Mouse (Mus musculus): Measurements from ENCODE around the gene Pias1. TPM values are rescaled to one million over a fixed set of nuclear protein-coding genes. Genes with fewer than 3 reads are reported as not detected.
A peak's percentile ranks its signal among the peaks of the same experiment; 100 is the strongest.
"Not testable (repeated sequence)": the region's sequence is repeated elsewhere in the genome, so short reads cannot be mapped to it uniquely, and the experiment has no call there.

The Pias1 gene
- total RNA-seq, 2 experiments from 2014 or later: 64.2 to 67.1 TPM

DNA sequence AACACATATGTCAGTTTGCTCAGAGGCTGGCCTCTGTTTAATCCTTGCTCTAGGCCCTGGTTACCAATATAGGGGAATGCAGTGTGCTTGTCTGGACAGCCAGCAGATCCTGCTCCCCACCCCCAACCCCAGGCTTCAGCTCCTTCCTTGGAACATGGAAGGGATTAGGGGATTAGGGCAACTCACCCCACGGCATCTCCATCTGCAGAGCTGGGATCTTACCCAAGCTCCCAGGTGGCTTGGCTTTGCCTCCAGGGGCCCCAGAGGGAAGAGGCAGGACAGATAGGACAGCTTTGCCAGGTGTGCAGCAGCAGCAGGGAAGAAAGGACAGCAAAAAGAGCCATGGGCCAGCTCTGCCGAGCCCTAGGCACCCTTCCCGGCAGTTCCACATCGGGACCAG, 126.9 kb downstream of the Pias1 start:
- ATAC-seq (replicated peaks; ENCODE audit: low FRiP score, poor library complexity, severe bottlenecking): no peak; the same call in 1 of the 2 replicates

DNA sequence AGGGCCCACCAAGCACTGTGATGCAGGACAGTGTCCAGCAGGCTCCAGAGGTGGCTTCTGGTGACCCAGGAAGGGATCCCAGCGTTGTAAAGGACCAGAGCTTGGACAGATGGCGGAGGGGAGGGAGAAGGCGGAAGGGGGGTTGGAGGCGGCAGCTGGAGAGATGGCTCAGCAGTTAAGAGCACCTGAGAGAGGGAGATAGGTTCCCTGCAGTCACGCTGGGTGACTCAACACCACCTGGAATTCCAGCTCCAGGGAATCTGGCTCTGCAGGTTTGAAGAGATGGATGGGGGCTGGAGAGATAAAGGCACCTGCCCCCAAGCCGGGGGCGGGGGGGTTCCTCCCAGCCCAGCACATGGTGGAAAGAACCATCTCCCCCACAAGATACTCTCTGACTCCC, 127.6 kb downstream of the Pias1 start:
- not testable (repeated sequence) for ATAC-seq (replicated peaks; ENCODE audit: low FRiP score, poor library complexity, severe bottlenecking)

GRCm38 (mm10) chr9:62858266-62859019, 129.3 kb downstream of the Pias1 start:
- ATAC-seq (replicated peaks; ENCODE audit: low FRiP score, poor library complexity, severe bottlenecking): no peak

DNA sequence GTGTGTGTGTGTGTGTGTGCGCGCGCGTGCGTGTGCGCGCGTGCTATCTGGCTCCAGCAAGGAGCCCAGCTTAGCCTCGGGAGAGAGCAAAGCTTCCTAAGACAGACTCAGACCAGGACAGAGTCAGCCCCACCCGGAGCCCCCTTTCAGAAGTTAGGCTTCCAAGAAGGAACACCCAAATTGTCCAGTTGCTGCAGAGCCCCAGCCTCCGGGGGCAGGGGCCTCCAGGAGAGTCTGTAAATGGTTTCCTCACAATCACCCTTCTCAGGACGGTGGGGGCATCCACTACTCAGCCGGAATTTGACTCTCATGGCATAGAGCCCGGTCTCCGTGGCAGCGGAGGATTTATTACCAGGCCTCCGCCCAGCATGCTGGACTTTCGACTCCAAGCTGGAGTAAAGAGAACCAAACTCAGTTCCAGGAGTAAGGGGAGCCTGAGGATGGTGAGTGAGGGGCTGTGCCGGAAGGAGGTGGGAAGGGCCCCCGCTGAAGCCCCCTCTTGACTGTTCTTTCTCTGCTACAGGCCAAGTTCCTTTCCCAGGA, 129.9 kb downstream of the Pias1 start, which contains the start of gene Calml4:
TSS of gene Calml4 (plus strand) at position 362 of the 543 bp plus-strand sequence.
- ATAC-seq (replicated peaks; ENCODE audit: low FRiP score, poor library complexity, severe bottlenecking): no peak

DNA sequence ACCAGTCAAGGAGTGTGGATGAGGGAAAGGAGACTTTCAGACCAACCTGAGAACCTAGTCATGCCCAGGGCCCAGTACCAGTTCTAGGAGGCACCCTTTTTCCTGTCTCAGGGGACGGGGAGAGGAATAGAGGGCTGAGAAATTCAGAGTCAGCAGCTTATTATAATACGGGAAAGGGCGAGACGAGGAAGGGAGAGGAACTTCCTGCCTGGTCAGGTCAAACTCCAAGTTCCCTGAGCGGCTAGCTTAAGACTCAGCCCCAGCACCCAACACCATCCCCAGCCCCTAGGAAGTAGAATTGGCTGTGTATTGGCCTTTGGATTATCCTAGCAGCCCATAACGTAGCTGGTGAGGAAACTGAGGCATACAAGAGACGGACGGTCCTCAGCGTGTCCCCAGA, 130.5 kb downstream of the Pias1 start:
- ATAC-seq (replicated peaks; ENCODE audit: low FRiP score, poor library complexity, severe bottlenecking): no peak

- no peak for ATAC-seq (replicated peaks; ENCODE audit: low FRiP score, poor library complexity, severe bottlenecking)
These were observed 133.2 kb downstream of the Pias1 start for GRCm38 (mm10) chr9:62854483-62854882.

GRCm38 (mm10) chr9:62851571-62851970, 136.2 kb downstream of the Pias1 start:
- ATAC-seq (replicated peaks; ENCODE audit: low FRiP score, poor library complexity, severe bottlenecking): no peak

- no peak for ATAC-seq (replicated peaks; ENCODE audit: low FRiP score, poor library complexity, severe bottlenecking)
These were observed 139.1 kb downstream of the Pias1 start for GRCm38 (mm10) chr9:62848641-62849040.

GRCm38 (mm10) chr9:62847694-62848093, 140.0 kb downstream of the Pias1 start:
- ATAC-seq (replicated peaks; ENCODE audit: low FRiP score, poor library complexity, severe bottlenecking): peak; percentile 89

GRCm38 (mm10) chr9:62844461-62844860, 143.3 kb downstream of the Pias1 start:
- no peak for ATAC-seq (replicated peaks; ENCODE audit: low FRiP score, poor library complexity, severe bottlenecking)

DNA sequence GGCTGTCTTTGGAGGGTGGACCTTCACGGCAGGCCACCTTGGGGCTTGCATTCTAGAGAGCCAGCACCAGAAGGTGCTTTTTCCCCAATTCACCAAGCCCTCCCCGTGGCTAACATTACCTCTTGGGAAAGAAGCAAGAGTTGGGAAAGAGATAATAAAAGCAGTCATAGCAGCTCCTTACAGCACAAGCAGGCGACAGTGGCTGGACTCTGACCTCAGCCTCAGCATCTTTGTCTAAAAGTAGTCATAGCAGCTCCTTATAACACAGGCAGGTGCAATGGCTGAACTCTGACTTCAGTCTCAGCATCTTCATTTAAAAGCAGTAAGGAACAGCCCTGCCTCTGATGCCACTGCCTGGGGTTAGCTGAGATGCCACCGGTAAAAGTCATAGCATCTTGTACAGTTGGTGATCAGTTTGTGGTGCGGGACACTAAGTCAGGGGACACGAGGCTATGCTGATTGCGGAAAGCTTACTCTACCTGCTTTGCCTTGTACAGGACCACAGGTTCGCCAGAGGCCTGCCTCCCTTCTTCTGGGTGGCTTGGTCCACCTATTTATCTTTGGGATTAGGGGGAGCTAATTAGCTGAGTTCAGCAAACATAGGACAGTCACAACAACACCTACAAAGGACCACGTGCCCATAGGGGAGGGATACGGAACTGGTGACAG, 144.2 kb downstream of the Pias1 start:
- ATAC-seq (replicated peaks; ENCODE audit: low FRiP score, poor library complexity, severe bottlenecking): no peak

DNA sequence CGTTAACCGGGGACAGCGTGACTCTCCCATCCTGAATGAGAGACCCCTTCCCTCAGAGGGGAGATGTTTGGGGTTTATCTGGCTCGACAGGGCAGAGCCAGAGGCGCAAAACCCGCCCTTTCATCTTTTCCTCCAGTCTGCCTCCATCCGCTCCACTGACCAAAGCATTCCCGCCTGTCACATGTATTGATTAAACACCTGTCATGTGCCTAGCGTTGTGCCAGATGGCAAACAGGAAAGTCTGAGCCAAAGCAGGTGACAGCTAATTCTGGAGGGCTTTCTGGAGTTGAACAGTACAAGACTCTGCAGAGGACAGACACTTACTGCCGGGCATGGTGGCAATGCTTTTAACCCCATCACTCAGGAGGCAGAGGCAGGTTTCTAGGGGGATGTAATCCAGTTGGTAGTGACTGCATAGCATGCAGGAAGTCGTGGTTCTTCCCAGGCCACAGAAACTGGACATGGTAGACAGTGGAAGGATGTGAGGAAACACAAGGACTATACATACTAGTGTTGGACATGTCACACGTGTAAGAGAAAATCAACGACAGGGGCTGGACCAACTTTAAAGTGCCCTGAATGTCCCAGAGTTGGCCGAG, 148.5 kb downstream of the Pias1 start:
- ATAC-seq (replicated peaks; ENCODE audit: low FRiP score, poor library complexity, severe bottlenecking): peak; percentile 28

DNA sequence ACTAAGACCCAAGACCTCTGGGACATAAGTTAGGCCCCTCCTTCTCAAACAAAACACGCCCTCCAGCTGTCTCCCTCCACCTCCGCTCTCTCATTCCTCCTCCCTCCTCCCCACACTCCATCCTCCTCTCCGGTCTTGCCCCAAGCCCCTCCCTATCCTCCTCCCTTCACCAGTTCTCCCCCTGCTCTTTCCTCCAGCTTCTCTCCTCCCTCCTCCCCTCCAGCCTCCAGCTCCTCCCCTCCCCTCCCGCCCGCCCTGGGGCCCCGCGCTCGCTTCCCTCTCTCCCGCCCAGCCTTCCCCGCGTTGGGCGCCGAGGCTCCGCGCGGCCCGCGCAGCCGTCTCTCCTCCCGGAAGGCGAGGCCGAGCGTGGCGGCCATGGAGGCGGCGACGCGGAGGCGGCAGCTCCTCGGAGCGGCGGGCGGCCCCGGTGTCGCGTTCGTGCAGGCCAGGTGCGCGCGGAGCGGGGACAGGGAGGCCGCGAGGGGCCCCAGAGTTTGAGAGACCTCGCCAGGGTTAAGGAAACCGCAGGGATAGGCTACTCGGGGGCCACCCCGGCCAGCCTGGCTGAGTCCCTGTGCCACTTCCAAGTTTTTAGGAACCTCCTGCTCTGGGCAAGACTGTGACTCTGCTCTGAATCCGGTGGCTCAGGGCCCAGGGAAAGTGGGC, 149.1 kb downstream of the Pias1 start, which contains the start of gene Cln6:
TSS of gene Cln6 (plus strand) at position 280 of the 666 bp plus-strand sequence.
- ATAC-seq (replicated peaks; ENCODE audit: low FRiP score, poor library complexity, severe bottlenecking): peak; percentile 90

GRCm38 (mm10) chr9:62838146-62838505, 149.6 kb downstream of the Pias1 start:
- ATAC-seq (replicated peaks; ENCODE audit: low FRiP score, poor library complexity, severe bottlenecking): no peak; the same call in 1 of the 2 replicates

DNA sequence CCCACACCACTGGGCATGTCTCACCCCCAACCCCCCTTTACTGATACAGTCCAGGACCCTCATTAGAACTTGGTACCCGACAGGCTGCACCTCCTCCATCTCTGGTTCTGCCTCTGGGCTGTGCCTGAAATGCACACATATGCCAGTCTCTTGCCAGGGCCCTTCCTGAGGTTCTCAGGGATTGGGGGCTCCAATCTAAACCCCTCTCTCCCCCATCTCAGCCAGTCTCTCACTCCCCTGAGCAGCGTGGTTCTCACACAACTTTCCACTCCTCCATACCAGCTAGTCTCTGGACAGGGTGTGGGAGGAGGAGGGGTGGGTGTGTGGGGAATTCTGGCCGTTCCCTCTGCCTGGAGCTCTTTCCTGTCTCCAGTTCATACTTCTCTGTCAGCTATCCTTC, 150.1 kb downstream of the Pias1 start:
- ATAC-seq (replicated peaks; ENCODE audit: low FRiP score, poor library complexity, severe bottlenecking): no peak

- no peak for ATAC-seq (replicated peaks; ENCODE audit: low FRiP score, poor library complexity, severe bottlenecking)
These were observed 151.8 kb downstream of the Pias1 start for GRCm38 (mm10) chr9:62835705-62836446.

DNA sequence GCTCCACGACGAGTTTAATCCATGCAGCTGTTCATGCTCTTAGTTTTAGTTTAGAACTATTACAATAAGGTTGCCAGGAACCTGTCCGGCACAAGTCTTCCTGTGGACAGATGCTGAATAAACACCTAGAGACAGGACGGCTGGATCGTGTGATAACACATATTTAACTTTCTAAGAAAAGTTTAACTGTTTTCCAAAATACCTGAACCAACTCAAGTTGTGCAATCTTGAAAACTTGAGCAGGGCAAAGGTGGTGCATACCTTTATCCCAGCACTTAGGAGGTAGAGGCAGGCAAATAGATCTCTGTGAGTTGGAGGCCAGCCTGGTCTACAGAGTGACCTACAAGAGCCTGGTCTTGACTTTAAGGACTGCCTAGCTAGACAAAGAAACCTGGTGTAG, 152.8 kb downstream of the Pias1 start:
- ATAC-seq (replicated peaks; ENCODE audit: low FRiP score, poor library complexity, severe bottlenecking): no peak

GRCm38 (mm10) chr9:62829877-62830276, 157.8 kb downstream of the Pias1 start:
- no peak for ATAC-seq (replicated peaks; ENCODE audit: low FRiP score, poor library complexity, severe bottlenecking)

GRCm38 (mm10) chr9:62828662-62829086, 159.1 kb downstream of the Pias1 start:
- peak; percentile 98 for ATAC-seq (replicated peaks; ENCODE audit: low FRiP score, poor library complexity, severe bottlenecking)

Data from erythroid progenitor cell, adult 5-6 weeks (primary cell).